Mouse (Mus musculus) ES-E14 (cell line): ENCODE measurements at regions not wholly inside any gene's neighbourhood (a gene's known extent, or its start where the extent isn't known, plus 50 kb on each side); places are given as distances from the start of the nearest gene placed in this dataset.

ENCODE experiments used
- CHD2 ChIP-seq: IDR thresholded peaks from 2 replicates; pipeline ENCODE4 v1.6.1; 2014; ENCODE audit warnings: mild to moderate bottlenecking, low read depth, low read length, inconsistent platforms
- MAFK ChIP-seq: IDR thresholded peaks from 2 replicates; pipeline ENCODE4 v1.6.1; 2014; ENCODE audit warnings: mild to moderate bottlenecking, low read depth, low read length, inconsistent platforms; ENCODE audit not compliant: insufficient read depth
- ZC3H11A ChIP-seq: IDR thresholded peaks from 2 replicates; pipeline ENCODE4 v1.6.1; 2012; ENCODE audit warnings: low read depth, mild to moderate bottlenecking, inconsistent platforms, low read length, borderline replicate concordance
- ZNF384 ChIP-seq: IDR thresholded peaks from 2 replicates; pipeline ENCODE4 v1.6.1; 2012; ENCODE audit warnings: low read depth, low read length, inconsistent platforms

GRCm38 (mm10) chr2:159596285-159596684, 737.7 kb downstream of the Gm826 start:
- TF ChIP-seq CHD2 (no peak), MAFK (no peak), ZC3H11A (no peak), ZNF384 (no peak)
